Mouse (Mus musculus) left cerebral cortex, adult 11 months (tissue): ENCODE data around the gene Pde7b.
A peak's percentile ranks its signal among the peaks of the same experiment; 100 is the strongest.

ENCODE experiments used
- DNase-seq: peaks from one replicate; pipeline ENCODE4 v3.0.0; 2022; ENCODE audit warnings: low spot score

Pde7b gene

DNA sequence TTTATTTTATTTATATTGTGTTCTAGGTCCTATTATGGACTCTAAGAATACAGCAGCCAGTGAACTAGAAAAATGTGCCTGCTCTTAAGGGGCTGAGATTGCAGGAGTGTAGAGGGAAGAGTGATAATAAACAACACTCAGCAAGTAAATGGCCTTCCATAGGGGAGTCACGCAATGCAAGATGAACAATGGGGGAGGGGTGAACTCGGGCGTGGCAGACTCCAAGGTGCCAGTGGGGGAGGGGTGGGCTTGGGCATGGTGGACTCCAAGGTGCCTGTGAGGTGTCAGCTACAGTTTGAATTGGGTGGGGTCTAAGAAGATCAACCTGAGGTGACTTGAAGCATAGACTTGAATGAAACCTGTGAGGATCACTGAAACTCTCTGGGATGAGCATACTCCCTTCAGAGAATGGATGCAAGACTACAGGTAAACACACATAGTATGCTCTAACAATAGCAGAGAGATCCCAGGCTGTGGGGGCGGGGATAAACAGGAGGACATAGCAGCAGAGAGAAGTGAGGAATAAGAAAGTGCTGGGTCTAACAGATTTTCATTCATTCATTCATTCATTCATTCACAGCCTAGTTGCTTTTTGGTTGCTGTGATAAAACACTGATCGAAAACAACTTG lies 230.9 kb downstream of the Pde7b start:
- DNase-seq: no peak

DNA sequence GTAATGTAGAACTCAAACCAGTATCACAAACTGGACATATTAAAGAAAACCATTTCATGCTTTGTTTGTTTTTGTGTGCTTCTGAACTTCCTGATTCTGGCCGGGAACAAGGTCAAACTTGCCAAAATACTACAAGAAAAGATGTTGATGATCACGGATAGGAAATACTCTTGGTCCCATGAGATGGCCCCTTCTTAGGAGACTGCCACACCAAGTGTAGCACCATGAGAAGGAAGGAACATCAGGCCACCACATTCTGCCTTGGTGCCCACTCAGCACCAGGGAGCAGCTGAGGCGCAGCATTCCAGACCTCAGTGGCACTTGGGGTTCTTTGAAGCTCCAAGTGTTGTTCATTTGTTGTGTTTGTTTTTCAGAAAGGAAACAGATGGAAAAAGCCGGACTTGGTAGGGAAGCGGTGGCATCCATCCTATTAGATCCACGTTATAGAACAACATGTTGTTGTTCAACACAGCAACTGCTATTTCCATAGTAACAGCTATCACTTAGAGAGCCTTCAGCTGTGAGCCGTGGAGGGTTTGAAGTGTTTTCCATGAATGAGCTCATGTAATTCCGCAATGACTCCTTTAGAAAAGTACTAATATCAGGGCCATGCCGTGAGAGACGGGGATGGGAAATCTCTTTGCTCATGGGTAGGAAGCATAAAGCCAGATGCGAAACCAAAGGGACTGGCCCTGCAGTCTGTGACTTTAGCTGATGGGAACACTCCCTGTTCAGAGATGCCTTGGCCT lies 232.5 kb downstream of the Pde7b start:
- no peak for DNase-seq

DNA sequence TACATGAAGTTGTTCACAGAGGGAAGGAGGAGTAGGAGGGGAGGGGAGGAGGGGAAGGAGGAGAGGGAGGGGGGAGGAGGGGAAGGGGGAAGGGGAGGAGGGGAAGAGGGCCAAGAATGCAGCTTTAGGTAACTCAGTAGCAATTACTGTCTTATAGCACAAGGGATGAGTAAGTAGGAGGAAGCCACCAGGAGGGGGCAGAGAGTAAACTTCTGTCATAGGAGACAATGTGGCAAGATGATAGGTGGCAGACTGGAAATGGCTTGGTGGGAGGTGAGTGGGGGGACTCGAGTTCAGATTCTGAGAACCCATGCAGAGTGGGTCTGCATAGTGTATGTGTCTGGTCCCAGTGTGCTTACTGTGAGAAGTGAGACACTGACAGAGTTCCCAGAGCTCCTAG lies 234.1 kb downstream of the Pde7b start:
- DNase-seq: peak; percentile 10

DNA sequence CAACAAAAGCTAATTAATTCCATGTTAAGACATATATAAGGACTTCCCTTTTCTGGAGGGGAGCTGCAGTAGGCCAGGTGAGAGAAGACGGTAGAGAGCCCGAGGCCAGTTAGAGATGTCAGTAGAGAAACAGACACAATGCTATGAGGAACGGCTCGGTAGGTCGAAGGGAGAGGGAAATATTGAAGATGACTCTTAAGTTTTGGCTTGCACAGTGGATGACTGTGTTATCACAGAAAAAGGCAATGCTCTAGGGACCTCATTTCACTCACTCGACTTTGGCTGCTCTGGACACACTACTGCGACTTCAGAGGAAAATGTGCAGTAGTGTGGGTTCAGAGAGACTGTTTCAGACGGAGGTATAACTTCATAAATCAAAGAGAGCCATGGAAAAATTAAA lies 234.6 kb downstream of the Pde7b start:
- DNase-seq: no peak

DNA sequence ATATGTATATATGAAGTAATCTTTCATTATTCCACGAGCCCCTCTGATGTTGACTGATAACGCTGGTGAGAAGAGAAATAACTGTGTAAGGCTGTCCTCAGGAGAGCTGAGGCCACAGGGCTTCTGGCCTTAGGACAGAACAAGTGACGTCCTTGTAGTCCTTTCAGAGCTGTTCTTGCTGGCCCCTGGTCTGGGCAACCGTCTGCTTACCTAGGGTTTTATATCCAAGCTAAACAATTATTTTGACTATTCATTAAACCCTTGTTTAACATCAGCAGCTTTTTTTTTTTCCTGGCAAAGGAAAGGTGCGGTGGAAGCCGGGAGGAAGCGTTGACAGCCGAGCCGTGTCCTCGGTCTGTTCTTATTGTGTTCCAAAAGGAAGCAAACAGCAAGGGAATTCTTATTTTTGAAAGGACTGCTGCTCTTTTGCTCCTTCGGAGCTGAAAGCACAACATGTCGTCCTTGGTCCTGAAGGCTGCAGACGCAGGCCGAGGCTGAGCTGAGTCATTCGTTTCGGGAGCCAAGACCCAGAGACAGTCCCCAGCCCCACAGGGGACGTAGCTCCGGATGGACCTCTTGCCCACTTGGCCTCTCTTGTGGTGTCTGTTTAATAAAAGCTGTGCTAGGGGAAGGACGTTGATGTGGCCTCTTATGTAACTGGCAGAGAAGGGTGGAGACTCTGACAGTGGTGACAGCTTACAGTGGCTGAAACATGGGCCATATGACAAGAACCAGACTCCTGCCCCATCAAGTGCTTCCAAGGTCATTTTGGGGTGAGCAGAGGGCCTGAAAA lies 238.2 kb downstream of the Pde7b start:
- DNase-seq: no peak

DNA sequence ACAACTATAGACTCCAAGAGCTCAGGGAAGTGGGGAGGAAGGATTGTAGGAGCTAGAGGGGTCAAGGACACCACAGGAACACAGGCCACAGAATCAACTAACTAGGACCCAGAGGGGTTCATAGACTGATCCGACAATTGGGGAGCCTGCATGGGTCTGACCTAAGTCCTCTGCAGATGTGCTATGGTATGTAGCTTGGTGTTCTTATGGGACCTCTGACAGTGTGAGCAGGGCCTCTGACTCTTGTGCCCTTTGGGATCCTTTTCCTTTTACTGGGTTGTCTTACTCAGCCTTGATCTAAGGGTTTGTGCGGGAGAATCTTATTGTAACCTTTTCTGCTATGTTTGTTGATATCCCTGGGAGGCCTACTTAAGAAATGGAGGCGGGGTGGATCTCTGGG lies 239.1 kb downstream of the Pde7b start:
- DNase-seq: no peak

DNA sequence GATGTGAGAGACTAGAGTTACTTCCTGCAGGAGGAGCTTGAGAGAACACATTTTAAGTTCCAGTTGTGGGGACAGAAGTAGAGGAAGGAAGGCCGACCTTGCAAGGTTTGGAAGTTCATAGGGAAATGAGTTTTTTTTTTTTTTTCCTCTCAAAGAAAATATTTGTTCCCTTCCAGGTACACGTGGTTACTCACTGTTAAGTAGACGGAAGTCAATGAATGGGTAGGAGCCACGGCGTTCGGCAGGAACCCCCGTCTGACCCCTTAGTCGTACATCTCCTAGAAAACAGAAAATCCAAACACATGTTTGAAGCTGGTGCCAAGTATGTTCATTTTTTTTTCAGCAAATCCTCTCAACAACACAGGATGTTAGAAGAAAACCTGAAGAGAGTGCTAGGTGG lies 245.4 kb downstream of the Pde7b start:
- DNase-seq: no peak

DNA sequence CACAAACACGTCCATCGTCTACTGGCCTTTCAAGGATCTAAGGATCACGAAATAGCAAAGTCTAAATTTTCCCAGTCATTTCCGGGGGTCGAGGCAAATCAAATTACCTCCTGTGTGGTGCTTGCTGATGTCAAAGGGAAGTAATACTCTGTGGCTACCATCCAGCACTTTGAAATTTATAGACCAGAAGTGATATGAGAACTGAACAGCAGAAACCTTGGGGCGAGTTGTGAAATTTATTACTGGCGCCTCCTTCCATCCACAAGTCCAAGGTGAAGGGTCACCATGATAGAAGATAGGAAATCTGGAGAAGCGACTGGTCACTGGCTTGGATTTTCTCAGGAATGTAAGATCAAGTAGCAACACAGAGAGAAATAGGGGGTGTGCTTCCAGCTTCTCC lies 246.4 kb downstream of the Pde7b start:
- no peak for DNase-seq

DNA sequence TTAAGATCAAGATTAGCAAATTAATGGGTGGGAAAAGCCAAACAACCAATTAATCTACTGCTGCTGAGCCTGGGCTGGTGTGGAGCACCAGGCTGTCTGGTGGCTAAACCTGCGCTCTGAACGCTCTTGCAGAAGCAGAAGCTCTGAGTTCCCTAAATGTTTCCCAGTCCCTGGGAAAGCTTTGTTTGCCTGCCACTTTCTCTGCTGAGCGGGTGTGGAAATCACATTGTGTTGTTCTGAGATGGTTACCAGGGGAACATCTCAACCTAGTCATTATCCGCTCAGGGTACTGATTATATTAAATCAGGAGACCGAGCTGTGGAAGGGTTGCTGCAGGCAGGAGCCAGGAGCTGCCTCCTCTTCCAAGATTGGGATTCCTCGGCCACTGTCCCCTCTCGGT lies 250.0 kb downstream of the Pde7b start:
- peak; percentile 51 for DNase-seq

DNA sequence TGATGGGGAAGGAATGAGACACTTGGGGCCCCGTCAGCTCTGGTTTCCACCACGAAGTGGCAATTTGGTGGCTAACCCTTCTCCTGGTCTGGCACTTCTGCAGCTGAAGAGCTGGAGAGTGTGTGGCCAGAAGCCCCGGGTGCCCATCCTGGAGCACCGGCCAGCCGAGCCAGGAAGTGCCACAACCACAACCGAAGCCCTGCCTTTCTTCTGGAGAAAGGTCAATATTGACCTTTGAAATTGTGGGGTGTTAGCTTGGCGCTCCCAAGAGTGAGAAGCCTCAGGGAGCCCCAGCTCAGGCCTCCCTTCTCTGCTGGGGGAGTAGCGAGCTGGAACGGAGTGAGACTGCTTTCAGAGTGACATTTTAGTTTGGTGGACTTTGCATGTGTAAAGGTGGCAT lies 250.8 kb downstream of the Pde7b start:
- DNase-seq: no peak

DNA sequence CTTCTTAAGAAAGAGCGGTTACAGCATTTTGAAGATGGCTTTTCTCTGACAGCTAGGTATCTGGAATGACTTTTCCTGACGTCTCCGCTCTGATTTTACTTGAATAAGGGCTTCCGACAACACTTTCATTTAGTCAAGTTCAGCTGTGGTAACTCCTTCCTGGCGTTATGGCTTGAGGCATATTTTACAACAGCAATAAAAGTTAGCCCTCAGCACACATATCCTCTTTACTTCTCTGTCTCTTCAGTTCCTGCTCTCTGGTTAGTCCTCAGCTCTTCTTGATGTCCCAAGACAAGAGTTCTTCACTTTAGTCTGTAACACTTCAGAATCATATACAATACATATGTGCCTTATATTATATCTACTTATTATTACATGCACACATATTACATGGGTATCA lies 251.4 kb downstream of the Pde7b start:
- DNase-seq: no peak

DNA sequence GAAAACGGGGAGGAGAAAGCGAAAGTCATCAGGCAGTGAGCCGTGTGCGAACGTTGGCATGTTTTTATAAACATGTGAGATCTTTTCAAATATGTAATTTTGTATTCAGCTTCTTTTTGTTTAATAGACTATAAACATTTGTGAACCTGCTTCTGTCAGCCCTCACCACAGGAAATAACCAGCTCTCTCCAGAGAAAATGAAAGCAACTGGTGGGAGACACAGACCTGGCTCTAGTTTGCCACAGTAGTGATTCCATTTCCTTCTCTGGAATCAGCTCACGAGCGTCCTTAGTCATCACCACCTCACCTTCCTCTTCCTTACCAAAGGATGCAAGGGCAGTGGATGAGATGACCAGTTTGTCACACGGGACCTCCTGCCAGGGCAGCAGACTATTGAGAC lies 252.9 kb downstream of the Pde7b start:
- no peak for DNase-seq

DNA sequence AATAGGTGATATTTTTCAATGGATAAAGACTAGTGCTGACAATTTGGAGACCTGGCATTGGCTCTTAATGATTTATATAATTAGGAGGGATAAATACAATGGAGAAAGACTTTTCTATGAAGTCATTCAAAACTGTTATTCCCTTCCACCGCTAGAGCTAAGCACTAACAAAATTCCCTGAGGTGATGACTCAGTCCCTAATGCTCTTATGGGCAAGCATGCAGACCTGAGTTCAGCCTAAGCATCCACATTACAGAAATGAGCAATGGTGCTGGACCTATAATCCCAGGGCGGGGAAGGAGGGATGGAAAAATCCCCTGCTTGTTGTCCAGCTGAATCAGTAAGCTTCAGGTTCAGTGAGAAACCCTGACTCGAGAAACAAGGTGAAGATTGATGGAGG lies 260.2 kb downstream of the Pde7b start:
- DNase-seq: no peak

DNA sequence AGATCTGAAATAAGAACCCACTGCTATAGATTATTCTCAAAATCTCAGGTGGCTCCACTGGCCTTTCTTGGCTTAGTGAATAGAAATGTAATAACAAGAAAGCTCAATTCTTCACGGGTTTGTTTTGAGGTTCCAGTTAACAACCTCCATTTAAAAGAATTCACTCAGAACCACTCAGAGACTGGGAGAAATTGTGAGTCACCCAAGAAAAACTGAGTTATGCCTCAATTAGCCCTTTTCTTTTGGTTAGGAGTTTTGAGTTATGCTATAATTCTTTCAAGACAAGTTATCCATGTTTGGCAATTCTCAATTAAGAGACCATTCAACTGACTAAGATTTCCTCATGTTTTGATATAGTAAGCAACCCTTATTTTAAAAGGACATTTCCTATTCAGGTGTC lies 260.9 kb downstream of the Pde7b start:
- DNase-seq: no peak

DNA sequence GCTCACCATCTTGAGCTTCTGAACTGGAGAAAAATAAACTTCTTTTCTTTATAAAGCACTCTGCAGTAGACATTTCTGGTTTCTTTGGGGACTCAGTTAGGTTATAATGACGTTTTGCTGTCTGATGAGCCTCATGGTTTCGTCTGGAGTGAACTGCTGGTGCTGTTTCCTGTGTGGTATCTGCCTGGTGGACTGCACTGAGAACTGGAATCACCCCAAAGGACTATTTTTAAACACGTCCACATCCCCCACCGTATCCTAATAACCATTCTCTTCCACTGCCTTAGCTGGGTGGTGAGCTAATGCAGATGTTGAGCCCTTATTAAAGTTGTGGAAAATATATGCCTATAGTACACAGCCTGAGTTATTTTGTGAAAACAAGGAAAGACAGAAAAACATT lies 262.3 kb downstream of the Pde7b start:
- no peak for DNase-seq

DNA sequence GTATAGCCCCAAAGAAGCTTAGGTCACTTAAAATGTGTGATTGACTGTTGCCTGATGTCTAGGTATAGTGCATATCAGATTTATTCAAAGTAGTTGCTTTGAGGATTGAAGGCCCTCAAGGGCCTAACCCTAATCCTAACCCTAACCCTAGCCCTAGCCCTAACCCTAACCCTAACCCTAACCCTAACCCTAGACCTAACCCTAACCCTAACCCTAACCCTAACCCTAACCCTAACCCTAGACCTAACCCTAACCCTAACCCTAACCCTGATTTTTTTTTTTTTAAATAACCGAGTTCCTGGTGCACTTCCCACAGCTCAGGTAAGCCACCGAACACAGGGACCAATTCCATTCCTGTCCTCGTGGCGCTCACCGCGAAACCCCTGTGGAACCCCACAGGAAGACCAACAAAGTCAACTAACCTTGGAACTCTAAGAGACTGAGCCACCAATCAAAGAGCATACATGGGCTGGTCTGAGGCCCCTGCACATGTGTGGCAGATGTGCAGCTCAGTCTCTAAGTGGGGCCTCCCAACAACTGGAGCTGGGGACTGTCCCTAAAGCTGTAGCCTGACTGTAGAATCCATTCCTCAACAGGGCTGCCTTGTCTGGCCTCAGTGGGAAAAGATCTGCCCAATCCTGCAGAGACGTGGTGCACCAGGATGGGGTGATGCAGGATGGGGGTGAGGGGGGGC lies 265.1 kb downstream of the Pde7b start:
- DNase-seq: no peak

DNA sequence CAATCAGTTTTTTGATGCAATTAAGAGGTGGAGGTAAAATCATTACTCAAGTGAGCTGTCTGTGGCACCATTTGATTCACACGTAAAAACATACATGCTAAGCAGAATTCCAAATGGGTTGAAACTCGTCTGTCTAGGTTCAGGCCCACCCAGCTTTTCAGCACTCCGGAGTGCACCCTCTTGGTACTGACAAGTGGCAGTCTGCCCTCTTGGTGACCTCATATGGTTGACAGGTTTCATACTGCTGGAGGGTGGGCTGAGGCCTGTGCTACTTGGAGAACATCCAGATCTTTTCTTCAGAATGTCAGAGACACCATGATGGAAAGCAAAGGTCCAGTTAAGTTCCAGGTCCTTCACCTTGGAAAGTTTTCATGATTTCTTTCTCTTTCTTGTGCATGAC lies 265.7 kb downstream of the Pde7b start:
- no peak for DNase-seq

DNA sequence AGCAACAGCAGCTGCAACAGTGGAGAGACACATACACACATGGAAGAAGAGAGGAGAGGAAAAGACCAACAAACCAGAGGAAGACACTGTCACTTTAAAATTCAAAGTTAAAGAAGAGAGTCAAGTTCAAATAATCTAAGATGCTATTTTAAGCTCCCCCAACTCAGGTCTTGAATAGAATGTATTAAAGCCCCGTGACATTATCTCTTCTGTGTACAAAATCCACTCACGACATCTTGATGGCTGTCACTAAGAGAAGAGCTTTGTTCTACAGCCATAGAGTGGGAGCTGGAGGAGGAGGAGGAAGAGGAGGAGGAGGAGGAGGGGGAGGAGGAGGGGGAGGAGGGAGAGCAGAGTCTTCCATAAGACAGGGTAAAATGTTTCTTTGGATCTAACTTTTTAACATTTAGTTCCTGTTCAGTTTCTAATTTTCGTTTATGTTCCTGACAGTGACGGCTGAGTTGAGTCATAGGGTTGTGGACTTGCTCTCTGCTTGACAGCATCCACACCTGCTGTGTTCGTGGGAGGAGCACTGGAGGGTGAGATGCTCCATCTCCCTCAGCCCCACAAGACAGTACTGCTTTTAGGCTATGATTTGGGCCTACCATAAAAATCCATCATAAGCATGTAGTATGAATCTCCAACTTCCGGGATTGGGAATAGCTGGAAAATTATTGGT lies 270.4 kb downstream of the Pde7b start:
- no peak for DNase-seq

DNA sequence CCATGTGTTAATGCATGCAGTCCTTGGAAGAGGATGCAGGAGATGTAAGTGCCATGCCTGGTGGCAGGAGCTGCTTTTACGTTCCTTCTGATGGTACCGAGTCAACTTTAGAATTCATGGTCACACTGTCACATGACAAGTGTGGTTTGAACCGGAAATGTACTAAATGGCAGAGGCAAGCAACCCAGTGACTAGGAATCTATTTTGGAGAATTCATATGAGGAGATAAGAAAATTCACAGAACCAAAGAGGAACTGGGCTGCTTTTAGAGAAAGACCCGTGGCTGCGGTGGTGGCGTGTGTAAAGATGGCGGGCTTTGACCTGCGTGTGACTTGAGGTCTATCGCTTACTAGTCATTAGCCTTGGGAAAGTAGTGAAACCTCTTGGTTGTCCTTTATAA lies 287.4 kb downstream of the Pde7b start:
- no peak for DNase-seq

DNA sequence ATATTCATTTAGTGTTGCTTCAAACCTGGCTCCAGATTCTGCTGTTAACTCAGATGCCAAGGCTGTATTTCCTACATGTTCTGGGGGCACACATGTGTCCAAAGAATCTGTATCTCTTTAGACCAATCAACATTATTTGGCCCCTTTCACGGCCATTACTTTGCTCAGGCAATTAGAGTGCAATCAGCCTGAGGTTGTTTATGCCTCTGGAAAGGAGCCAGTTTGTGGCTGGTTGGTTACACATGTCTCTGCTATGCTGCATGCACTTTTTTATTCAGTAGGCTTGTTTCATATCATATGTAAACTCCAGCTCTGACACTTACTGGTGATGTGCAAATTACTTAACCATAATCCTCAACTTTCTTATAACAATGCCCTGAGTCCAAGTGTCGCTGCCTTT lies 287.9 kb downstream of the Pde7b start:
- DNase-seq: no peak

DNA sequence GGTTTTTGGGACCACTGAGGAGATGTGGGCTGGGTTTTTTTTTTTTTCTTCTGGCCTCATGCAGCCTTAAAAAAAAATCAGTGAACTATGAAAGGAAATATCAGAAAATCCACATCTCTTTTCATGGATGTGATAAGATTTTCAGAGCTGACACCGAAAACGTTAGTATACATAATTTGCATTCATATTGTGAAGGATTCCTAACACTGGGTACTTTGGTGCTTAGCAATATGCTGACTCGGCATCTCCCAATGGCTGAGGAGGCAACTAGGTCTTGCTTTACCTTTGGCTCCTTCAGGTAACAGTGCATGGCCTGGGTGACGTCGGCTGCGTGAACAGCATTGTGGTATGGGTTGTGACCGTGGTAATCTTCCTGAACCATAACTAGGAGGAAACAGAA lies 289.0 kb downstream of the Pde7b start:
- DNase-seq: no peak

DNA sequence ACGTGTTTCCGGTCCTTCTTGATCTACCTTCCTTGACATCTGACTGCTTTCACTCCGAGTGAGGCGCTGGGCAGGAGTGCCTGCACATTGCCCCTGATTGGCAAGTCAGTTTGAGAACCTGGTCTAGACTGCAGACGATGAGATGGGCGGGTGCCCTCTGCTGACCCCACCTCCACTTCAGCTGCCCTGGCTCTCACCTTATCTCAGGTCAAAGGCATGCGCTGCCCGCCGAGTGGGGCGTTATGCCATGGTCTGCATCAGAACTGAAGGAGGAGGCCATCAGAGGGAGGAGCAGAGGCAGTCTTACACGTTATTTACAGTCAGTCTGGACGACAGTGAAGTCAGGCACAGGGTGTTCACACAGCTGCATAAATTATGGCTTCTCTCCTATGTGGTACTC lies 293.5 kb downstream of the Pde7b start:
- DNase-seq: no peak
